Mouse (Mus musculus): Measurements from ENCODE around the gene Sart3.

- TF ChIP-seq CTCF (IDR thresholded peaks at IDR 0.05; ENCODE audit: borderline replicate concordance, control insufficient read depth, extremely low read depth, insufficient read depth, low read length, poor library complexity) (no peak), POLR2A (IDR thresholded peaks at IDR 0.05; ENCODE audit: control insufficient read depth, extremely low read depth, insufficient read depth, low read length, poor library complexity) (no peak)
Observed at GRCm38 (mm10) chr5:113806414-113806813, 34.1 kb upstream of the Sart3 start.
